Mouse (Mus musculus): ENCODE results near the gene Zc3hav1.

The Zc3hav1 gene

DNA sequence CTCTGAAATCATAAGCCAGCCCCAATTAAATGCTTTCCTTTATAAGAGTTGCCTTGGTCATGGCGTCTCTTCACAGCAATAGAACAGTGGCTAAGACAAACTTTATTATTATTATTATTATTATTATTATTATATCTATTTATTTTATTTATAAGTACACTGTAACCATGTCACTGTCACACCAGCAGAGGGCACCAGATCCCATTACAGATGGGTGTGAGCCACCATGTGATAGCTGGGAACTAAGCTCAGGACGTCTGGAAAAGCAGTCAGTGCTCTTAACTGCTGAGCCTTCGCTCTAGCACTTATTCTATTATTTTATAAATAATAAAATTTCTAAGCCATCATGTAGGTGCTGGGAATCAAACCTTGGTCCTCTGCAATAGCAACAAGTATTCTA lies 60.7 kb downstream of the Zc3hav1 start:
- no peak for DNase-seq (ENCODE audit: low read depth)

DNA sequence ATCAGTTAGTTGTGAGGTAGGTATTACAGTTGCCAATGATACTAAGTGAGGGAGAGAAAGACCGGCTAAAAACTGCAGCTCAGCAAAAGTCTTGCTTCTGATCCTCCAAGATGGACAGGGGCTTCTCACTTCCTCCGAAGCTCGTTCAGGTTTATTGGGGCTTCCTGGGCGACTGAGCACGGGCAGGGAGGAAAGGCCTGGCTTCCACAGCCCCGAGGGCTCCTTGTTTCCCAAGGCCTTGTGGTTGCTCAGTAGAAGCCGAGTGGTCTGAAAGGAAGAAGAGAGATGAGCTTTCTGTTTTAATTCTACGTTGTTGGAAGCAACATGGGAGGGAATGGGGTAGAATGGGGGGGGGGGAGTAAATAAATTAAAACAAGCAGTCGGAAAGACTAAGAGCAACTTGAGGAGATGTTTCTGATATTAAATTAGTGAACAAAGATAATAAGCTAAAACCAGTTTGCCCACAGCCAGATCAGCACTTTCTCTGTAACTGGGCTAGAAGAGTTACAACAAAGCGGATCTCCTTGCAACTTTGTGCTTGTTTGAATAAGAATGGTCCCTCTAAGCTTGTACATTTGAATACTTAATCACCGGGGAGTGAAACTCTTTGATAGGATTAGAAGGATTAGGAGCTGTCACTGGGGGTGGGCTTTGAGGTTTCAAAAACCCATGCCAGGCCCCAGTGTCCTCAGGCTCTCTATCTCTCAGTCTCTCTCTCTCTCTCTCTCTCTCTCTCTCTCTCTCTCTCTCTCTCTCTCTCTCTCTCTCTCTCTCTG lies 61.3 kb downstream of the Zc3hav1 start:
- DNase-seq (ENCODE audit: low read depth): no peak

DNA sequence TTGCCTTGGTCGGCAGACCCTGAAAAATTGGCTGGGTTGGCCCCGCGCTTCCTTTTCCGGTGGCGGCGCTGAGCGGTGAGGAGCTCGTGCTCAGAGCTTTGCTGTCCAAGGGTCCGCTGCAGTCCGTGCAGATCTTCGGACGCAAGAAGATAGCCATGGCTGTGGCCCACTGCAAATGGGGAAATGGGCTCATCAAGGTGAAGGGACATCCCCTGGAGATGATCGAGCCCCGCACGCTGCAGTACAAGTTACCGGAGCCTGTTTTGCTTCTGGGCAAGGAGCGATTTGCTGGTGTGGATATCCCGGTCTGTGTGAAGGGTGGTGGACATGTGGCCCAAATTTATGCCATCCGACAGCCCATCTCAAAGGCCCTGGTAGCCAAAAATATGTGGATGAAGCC lies 70.0 kb downstream of the Zc3hav1 start:
- no peak for DNase-seq (ENCODE audit: low read depth)

DNA sequence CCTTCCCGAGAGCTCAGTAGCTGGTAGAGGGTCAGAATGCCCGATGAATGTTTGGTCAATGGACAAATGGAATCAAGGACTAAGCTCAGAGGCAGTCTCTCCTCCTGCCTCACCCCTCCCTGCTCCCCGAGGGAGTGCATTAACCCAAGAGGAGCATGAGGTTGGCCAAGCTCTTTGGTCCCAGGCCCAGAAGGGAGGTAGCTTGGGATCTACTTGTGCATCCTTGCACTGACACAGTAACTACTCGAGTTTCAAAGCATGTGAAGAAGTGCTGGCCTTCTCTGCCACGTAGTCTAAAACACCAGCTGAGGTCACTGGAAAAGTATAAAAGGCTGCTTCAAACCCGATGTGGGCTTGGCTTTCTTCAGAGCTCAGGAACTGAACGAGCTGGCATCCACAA lies 89.9 kb downstream of the Zc3hav1 start:
- DNase-seq (ENCODE audit: low read depth): no peak

DNA sequence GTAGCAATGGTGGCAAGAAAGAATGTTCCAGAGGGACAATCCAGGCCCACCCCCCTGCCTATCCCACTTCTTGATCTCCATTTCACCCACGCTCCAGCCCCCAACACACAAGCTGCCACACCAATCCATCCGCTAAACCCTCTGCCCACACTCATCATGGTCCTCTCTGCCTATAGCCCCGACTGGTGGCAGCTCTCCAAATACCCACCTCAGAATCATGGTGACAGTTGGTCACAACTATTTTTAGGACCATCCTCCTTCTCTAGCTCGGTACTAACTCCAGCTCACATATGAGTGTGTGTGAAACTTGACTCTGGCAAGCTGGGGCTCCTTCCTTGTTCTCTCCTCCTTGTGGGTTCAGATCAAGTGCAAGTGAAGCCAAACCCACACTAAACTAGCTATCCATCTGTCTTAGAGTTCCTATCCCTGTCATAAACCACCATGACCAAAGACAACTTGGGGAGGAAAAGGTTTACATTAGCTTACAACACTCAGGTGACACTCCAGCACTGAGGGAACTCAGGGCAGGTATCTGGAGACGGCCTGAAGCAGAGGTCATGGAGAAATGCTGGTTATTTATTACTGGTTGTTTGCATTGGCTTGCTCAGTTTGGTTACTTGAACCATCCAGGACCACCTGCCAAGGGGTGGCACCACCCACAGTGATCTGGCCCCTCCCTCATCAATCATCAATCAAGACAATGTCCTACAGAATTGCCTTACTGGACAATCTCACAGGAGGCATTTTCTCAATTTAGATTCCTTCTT lies 90.8 kb downstream of the Zc3hav1 start:
- DNase-seq (ENCODE audit: low read depth): no peak

DNA sequence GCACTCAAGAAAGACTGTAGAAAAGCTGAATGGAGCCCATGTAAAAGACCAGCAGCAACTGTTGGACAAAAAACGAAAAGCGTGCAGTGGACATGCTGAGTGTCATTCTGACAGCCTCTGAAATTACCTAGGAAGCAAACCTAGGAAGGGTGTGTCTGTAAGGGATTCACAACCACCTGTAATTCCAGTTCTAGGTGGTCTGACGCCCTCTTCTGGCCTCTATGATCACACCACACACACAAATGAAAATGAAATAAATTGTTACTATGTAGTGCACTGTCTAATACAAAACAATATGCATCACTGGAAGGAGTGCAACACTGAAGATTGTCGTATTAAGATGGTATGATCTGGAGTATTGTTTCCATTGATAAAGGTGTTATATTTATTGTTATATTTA lies 92.5 kb downstream of the Zc3hav1 start:
- no peak for DNase-seq (ENCODE audit: low read depth)

DNA sequence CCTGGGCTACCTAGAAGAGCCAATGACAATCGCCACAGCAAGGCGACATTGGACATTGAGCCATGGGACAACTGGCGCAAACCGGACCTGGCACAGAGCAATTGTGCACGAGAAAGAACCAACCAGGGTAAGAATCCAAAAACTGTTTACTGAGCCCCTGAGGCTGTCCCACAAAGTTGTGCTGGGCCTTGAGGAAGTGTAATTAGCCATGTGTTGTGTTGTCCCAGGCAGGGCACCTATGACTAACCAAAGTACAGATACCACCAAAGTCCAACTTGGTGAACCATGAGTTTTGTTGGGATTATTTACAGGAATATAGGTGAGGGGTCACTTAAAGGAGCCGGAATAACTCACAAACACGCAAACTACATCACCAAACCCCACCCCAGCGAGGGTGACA lies 96.9 kb downstream of the Zc3hav1 start:
- no peak for DNase-seq (ENCODE audit: low read depth)

DNA sequence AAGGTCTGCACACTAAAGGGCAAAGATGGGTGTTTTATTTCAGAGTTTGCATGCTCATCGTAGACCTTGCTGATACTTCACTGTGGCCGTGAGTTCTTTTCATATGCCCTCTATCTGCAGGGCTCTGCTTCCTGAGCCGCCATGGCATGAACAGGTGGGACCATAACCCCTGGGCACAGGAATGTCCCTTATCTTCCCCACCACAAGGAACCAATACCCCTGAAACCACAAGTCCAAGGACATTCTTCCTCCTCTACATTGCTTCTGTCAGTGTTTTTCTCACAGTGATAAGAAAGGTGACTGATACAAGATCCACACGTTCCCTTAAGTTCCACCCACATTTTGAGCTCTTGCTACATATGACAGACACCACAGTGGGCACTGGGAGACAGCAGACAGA lies 97.6 kb downstream of the Zc3hav1 start:
- DNase-seq (ENCODE audit: low read depth): no peak

DNA sequence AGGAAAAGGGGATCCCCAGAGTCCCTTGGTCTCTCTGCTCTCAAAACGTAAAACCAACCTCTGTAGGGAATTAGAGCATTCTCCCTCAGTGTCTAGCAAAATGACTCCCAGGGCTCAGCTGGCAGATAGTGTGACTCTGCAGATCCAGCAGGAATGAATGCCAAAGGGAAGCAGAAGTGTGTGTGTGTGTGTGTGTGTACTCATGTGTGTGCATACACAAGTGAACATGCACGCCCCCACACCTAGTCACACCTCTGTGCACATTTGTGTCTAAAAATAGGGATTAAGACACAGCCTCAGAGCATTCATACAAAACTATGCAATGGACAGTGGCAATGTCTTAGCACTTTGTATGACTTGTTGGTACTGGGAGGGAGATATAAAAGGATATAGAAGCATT lies 98.6 kb downstream of the Zc3hav1 start:
- no peak for DNase-seq (ENCODE audit: low read depth)
